Mouse (Mus musculus): ENCODE data around the gene Pnpo. TPM values are rescaled to one million over a fixed set of nuclear protein-coding genes. Genes with fewer than 3 reads are reported as not detected.
A peak's percentile ranks its signal among the peaks of the same experiment; 100 is the strongest.

The Pnpo gene
- total RNA-seq, 2 experiments from 2014 or later: 40.0 to 40.2 TPM

GRCm38 (mm10) chr11:96978401-96979246, 34.8 kb upstream of the Pnpo start:
- TF ChIP-seq CTCF (IDR thresholded peaks at IDR 0.05): no peak
- intact Hi-C loops (cut with DNase I): no loop called here
- peak overlapping the region; percentile 89 for H3K27ac ChIP-seq
- peak overlapping the region; percentile 70 for H3K4me3 ChIP-seq
- no peak for DNase-seq (ENCODE audit: extremely low spot score in 1 of 2, low spot score in 2 of 2)

- DNase-seq (ENCODE audit: extremely low spot score in 1 of 2, low spot score in 2 of 2): peak; percentile 99 to 100
- peak overlapping the region; percentile 82 for H3K4me3 ChIP-seq
- intact Hi-C loops (cut with DNase I): loop anchor here (2.0 kb wide), 1 partner anchor 61 kb away; the partner anchor contains the start of gene Cdk5rap3
- peak overlapping the region; percentile 98 for H3K27ac ChIP-seq
- TF ChIP-seq CTCF (IDR thresholded peaks at IDR 0.05): no peak
Measured at GRCm38 (mm10) chr11:96977606-96978400, 34.0 kb upstream of the Pnpo start.

- Histone ChIP-seq H3K4me3 (peak overlapping the region; percentile 82), H3K27ac (peak overlapping the region; percentile 98)
- intact Hi-C loops (cut with DNase I): loop anchor here (2.0 kb wide), 1 partner anchor 60 kb away; the partner anchor contains the start of gene Cdk5rap3
- peak; percentile 84 to 87 for DNase-seq (ENCODE audit: extremely low spot score in 1 of 2, low spot score in 2 of 2)
- peak; percentile 23 for TF ChIP-seq CTCF (IDR thresholded peaks at IDR 0.05)
Measured at GRCm38 (mm10) chr11:96976911-96977591, 33.3 kb upstream of the Pnpo start.

- no peak for TF ChIP-seq CTCF (IDR thresholded peaks at IDR 0.05)
- intact Hi-C loops (cut with DNase I): loop anchor here (2.0 kb wide), 1 partner anchor 60 kb away; the partner anchor contains the start of gene Cdk5rap3
- Histone ChIP-seq H3K27ac (peak overlapping the region; percentile 98), H3K4me3 (peak overlapping the region; percentile 82)
- DNase-seq (ENCODE audit: extremely low spot score in 1 of 2, low spot score in 2 of 2): no peak
Measured at GRCm38 (mm10) chr11:96976379-96976687, 32.5 kb upstream of the Pnpo start.

- DNase-seq (ENCODE audit: extremely low spot score in 1 of 2, low spot score in 2 of 2): no peak
- intact Hi-C loops (cut with DNase I): loop anchor here (2.0 kb wide), 1 partner anchor 59 kb away; the partner anchor contains the start of gene Cdk5rap3
- no peak for TF ChIP-seq CTCF (IDR thresholded peaks at IDR 0.05)
- H3K27ac ChIP-seq: peak overlapping the region; percentile 98
- peak overlapping the region; percentile 82 for H3K4me3 ChIP-seq
Measured at GRCm38 (mm10) chr11:96975511-96976378, 32.0 kb upstream of the Pnpo start.

- intact Hi-C loops (cut with DNase I): no loop called here
- no peak for DNase-seq (ENCODE audit: extremely low spot score in 1 of 2, low spot score in 2 of 2)
- H3K4me3 ChIP-seq: no peak overlapping the region
- TF ChIP-seq CTCF (IDR thresholded peaks at IDR 0.05): no peak
- no peak overlapping the region; the same call in 1 of the 2 replicates for H3K27ac ChIP-seq
Measured at GRCm38 (mm10) chr11:96974813-96975212, 31.0 kb upstream of the Pnpo start.

- DNase-seq (ENCODE audit: extremely low spot score in 1 of 2, low spot score in 2 of 2): no peak
- intact Hi-C loops (cut with DNase I): no loop called here
- H3K4me3 ChIP-seq: no peak overlapping the region
- peak overlapping the region; percentile 77 for H3K27ac ChIP-seq
- TF ChIP-seq CTCF (IDR thresholded peaks at IDR 0.05): no peak
Measured at GRCm38 (mm10) chr11:96973426-96973964, 29.7 kb upstream of the Pnpo start.

GRCm38 (mm10) chr11:96972906-96973305, 29.1 kb upstream of the Pnpo start:
- TF ChIP-seq CTCF (IDR thresholded peaks at IDR 0.05): no peak
- DNase-seq (ENCODE audit: extremely low spot score in 1 of 2, low spot score in 2 of 2): no peak
- Histone ChIP-seq H3K4me3 (no peak overlapping the region), H3K27ac (peak overlapping the region; percentile 77; the same call in 1 of the 2 replicates)
- intact Hi-C loops (cut with DNase I): no loop called here

- intact Hi-C loops (cut with DNase I): no loop called here
- DNase-seq (ENCODE audit: extremely low spot score in 1 of 2, low spot score in 2 of 2): no peak
- H3K27ac ChIP-seq: peak overlapping the region; percentile 68
Measured at GRCm38 (mm10) chr11:96970341-96970740, 26.6 kb upstream of the Pnpo start.

GRCm38 (mm10) chr11:96969746-96970145, 26.0 kb upstream of the Pnpo start:
- no peak for TF ChIP-seq CTCF (IDR thresholded peaks at IDR 0.05)

More at GRCm38 (mm10) chr11:96970341-96970740, 26.6 kb upstream of the Pnpo start:
- TF ChIP-seq CTCF (IDR thresholded peaks at IDR 0.05): no peak
- H3K4me3 ChIP-seq: no peak overlapping the region

More at GRCm38 (mm10) chr11:96969746-96970145, 26.0 kb upstream of the Pnpo start:
- intact Hi-C loops (cut with DNase I): no loop called here
- no peak for DNase-seq (ENCODE audit: extremely low spot score in 1 of 2, low spot score in 2 of 2)
- peak overlapping the region; percentile 68 for H3K27ac ChIP-seq
- H3K4me3 ChIP-seq: no peak overlapping the region

Measured in left cerebral cortex, adult 2 months (tissue).